8 mouse cellular contexts compared by ENCODE assay signal in the genomic region with DNA sequence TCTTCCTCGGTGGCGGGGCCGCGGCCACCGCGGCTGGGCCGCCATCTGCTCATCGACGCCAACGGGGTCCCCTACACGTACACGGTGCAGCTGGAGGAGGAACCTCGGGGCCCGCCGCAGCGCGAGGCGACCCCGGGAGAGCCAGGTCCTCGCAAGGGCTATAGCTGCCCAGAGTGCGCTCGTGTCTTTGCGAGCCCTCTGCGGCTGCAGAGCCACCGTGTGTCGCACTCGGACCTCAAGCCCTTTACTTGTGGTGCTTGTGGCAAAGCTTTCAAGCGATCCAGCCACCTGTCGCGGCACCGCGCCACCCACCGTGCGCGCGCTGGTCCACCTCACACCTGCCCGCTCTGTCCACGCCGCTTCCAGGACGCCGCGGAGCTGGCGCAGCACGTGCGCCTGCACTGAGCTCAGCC. TPM values are rescaled to one million over a fixed set of nuclear protein-coding genes. Genes with fewer than 3 reads are reported as not detected.
A peak's percentile ranks its signal among the peaks of the same experiment; 100 is the strongest.
DNase-seq lines count a peak whose midpoint lies in the region; ATAC-seq lines count a peak whose summit lies in the region.

No protein-coding gene starts in this region.

- WGBS in heart, embryonic 15.5 days, result 8% methylated on average over 41 of the region's 45 CpGs
- WGBS in hindbrain, embryonic 10.5 days, result 4% methylated on average over 45 of the region's 45 CpGs
- WGBS in midbrain, embryonic 14.5 days, result 3% methylated on average over 45 of the region's 45 CpGs

- peaks cover 40% of the 10 kb centered on the region for H3K4me1 ChIP-seq in heart, embryonic 15.5 days (replicated peaks)
- peaks cover 59% of the 10 kb centered on the region for H3K4me1 ChIP-seq in hindbrain, embryonic 10.5 days (replicated peaks)
- H3K4me1 ChIP-seq in midbrain, embryonic 14.5 days (ENCODE audit: control insufficient read depth, insufficient read depth, low read length), result peaks cover 36% of the 10 kb centered on the region

- peak overlapping the region; percentile 53 for H3K9ac ChIP-seq in heart, embryonic 15.5 days
- H3K9ac ChIP-seq in midbrain, embryonic 14.5 days (replicated peaks; ENCODE audit: low read length), result peak overlapping the region; percentile 92

- no peaks in the 10 kb centered on the region for H3K36me3 ChIP-seq in heart, embryonic 15.5 days
- H3K36me3 ChIP-seq in hindbrain, embryonic 10.5 days, result no peaks in the 10 kb centered on the region
- no peaks in the 10 kb centered on the region for H3K36me3 ChIP-seq in midbrain, embryonic 14.5 days (ENCODE audit: control insufficient read depth, insufficient read depth, low read length)

- peak overlapping the region; percentile 96 for H3K4me2 ChIP-seq in heart, embryonic 15.5 days
- peak overlapping the region; percentile 73 for H3K4me2 ChIP-seq in midbrain, embryonic 14.5 days (ENCODE audit: low read length)

- no peaks in the 10 kb centered on the region for H3K9me3 ChIP-seq in heart, embryonic 15.5 days (replicated peaks)
- H3K9me3 ChIP-seq in hindbrain, embryonic 10.5 days, result 0 out of 2 replicates have a peak, but pooled peaks cover 4% of the 10 kb centered on the region
- no peaks in the 10 kb centered on the region for H3K9me3 ChIP-seq in midbrain, embryonic 14.5 days (ENCODE audit: control insufficient read depth, low read length)

- ATAC-seq in heart, embryonic 15.5 days (replicated peaks; ENCODE audit: insufficient number of reproducible peaks, insufficient read depth, low FRiP score, low read depth), result no peak
- no peak for ATAC-seq in midbrain, embryonic 14.5 days (ENCODE audit: low FRiP score, low TSS enrichment)

- peak overlapping the region; percentile 89 for H3K4me3 ChIP-seq in heart, embryonic 15.5 days
- peak overlapping the region; percentile 87 for H3K4me3 ChIP-seq in hindbrain, embryonic 10.5 days
- peak overlapping the region; percentile 77 for H3K4me3 ChIP-seq in midbrain, embryonic 14.5 days (replicated peaks; ENCODE audit: low read depth, low read length)

- no peak for DNase-seq in heart, postnatal 4 days
- peak; percentile 62 for DNase-seq in cerebellum, adult 9-11 months
- DNase-seq in hindbrain, embryonic 10.5 days (ENCODE audit: low spot score), result no peak
- DNase-seq in midbrain, embryonic 14.5 days, result peak; percentile 23
- DNase-seq in thymus, postnatal 4 days, result no peak
- DNase-seq in spleen, postnatal 36 days (ENCODE audit: low spot score in 2 of 2), result no peak
- no peak for DNase-seq in lung, postnatal 25 days (ENCODE audit: low spot score)

- H3K27me3 ChIP-seq in heart, embryonic 15.5 days, result peaks cover 64% of the 10 kb centered on the region
- H3K27me3 ChIP-seq in hindbrain, embryonic 10.5 days (ENCODE audit: insufficient read depth, poor library complexity, severe bottlenecking), result peaks cover 71% of the 10 kb centered on the region
- H3K27me3 ChIP-seq in midbrain, embryonic 14.5 days (ENCODE audit: control insufficient read depth, insufficient read depth, low read length), result peaks cover 49% of the 10 kb centered on the region

- H3K27ac ChIP-seq in heart, embryonic 15.5 days, result no peak overlapping the region
- H3K27ac ChIP-seq in hindbrain, embryonic 10.5 days, result peak overlapping the region; percentile 66
- no peak overlapping the region for H3K27ac ChIP-seq in midbrain, embryonic 14.5 days (replicated peaks; ENCODE audit: low read depth, low read length)

RNA-seq across cellular contexts. Expression of gene Zfp580, which starts 1.6 kb away (rescaled TPM):
- 14.7 and 17.2 TPM in 2 replicates for polyA plus RNA-seq in heart, embryonic 15.5 days (2015; fragmentation: Nextera tagmentation; extraction: Ambion mirVana)
- 10 to 100 TPM; 12.2 to 13.2 TPM for total RNA-seq in heart, postnatal 4 days (2021)
- polyA plus RNA-seq in hindbrain, embryonic 10.5 days (2016; fragmentation: Nextera tagmentation; extraction: Ambion mirVana), result 37.7 and 53.4 TPM in 2 replicates
- polyA plus RNA-seq in midbrain, embryonic 14.5 days (2014; fragmentation: Nextera tagmentation; extraction: Ambion mirVana), result 104 and 105 TPM in 2 replicates

RNA-seq across cellular contexts. Expression of gene U2af2, which starts 9.0 kb away (rescaled TPM):
- 63.0 and 78.8 TPM in 2 replicates for polyA plus RNA-seq in heart, embryonic 15.5 days (2015; fragmentation: Nextera tagmentation; extraction: Ambion mirVana)
- 100 to 1,000 TPM; 136 to 145 TPM for total RNA-seq in heart, postnatal 4 days (2021)
- 179 and 180 TPM in 2 replicates for polyA plus RNA-seq in hindbrain, embryonic 10.5 days (2016; fragmentation: Nextera tagmentation; extraction: Ambion mirVana)
- 111 and 115 TPM in 2 replicates for polyA plus RNA-seq in midbrain, embryonic 14.5 days (2014; fragmentation: Nextera tagmentation; extraction: Ambion mirVana)

RNA-seq across cellular contexts. Expression of gene Zfp784, which starts 14.7 kb away (rescaled TPM):
- 5.4 and 6.5 TPM in 2 replicates for polyA plus RNA-seq in heart, embryonic 15.5 days (2015; fragmentation: Nextera tagmentation; extraction: Ambion mirVana)
- 1 to 10 TPM; 5.4 to 6.0 TPM for total RNA-seq in heart, postnatal 4 days (2021)
- polyA plus RNA-seq in hindbrain, embryonic 10.5 days (2016; fragmentation: Nextera tagmentation; extraction: Ambion mirVana), result 3.3 and 3.9 TPM in 2 replicates
- 9.1 and 10.8 TPM in 2 replicates for polyA plus RNA-seq in midbrain, embryonic 14.5 days (2014; fragmentation: Nextera tagmentation; extraction: Ambion mirVana)

RNA-seq across cellular contexts. Expression of gene 4632433K11Rik, which starts 19.0 kb away (rescaled TPM):
- not detected in 2 replicates for polyA plus RNA-seq in heart, embryonic 15.5 days (2015; fragmentation: Nextera tagmentation; extraction: Ambion mirVana)
- under 1 TPM in 1 of 2 experiments, not detected in 1; 0.57 TPM for total RNA-seq in heart, postnatal 4 days (2021)
- 0.34 TPM in 1 of 2 replicates, not detected in the other for polyA plus RNA-seq in hindbrain, embryonic 10.5 days (2016; fragmentation: Nextera tagmentation; extraction: Ambion mirVana)
- not detected in 2 replicates for polyA plus RNA-seq in midbrain, embryonic 14.5 days (2014; fragmentation: Nextera tagmentation; extraction: Ambion mirVana)

RNA-seq across cellular contexts. Expression of gene Epn1, which starts 27.1 kb away (rescaled TPM):
- 43.1 and 57.0 TPM in 2 replicates for polyA plus RNA-seq in heart, embryonic 15.5 days (2015; fragmentation: Nextera tagmentation; extraction: Ambion mirVana)
- 100 to 1,000 TPM; 171 to 183 TPM for total RNA-seq in heart, postnatal 4 days (2021)
- 61.3 and 76.8 TPM in 2 replicates for polyA plus RNA-seq in hindbrain, embryonic 10.5 days (2016; fragmentation: Nextera tagmentation; extraction: Ambion mirVana)
- 104 and 119 TPM in 2 replicates for polyA plus RNA-seq in midbrain, embryonic 14.5 days (2014; fragmentation: Nextera tagmentation; extraction: Ambion mirVana)

Comparison
In these comparisons a context has a peak if more than half of its experiments do, and no peak if none do; other contexts are left out.
1. DNase-seq: peak in cerebellum, adult 9-11 months (single experiment) and midbrain, embryonic 14.5 days (single experiment); none in heart, postnatal 4 days (single experiment), hindbrain, embryonic 10.5 days (single experiment), thymus, postnatal 4 days (single experiment), spleen, postnatal 36 days (0 of 2) and lung, postnatal 25 days (single experiment).
2. Peak in every context shown above with its lines, with median percentiles within 50 percentile points of each other: H3K4me3 ChIP-seq.